Mouse (Mus musculus): ENCODE results near the gene Smok3c. TPM values are rescaled to one million over a fixed set of nuclear protein-coding genes. Genes with fewer than 3 reads are reported as not detected.
"Not testable (repeated sequence)": the region's sequence is repeated elsewhere in the genome, so short reads cannot be mapped to it uniquely, and the experiment has no call there.

Smok3c gene
- polyA plus RNA-seq, 1 experiment from 2014 or later, result not detected

DNA sequence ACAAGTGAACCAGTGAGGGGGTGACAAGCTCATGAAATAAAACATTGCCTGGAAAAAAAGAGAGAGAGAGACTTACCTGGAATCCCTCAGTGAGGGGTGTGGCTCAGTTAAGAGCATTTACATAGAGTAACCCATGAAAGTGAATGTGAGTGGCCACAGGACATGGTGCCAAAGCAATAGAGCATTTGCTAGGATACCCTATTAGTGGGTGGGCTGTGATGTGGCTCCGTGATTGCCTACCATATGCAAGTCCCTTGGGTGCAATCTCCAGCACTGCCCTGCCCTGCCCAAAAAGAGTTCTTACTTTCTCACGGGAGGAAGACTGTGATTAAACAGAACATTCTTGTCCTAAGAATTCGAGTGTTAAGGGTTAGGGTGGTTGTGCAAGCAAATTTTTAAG, 54.1 kb downstream of the Smok3c start:
- ATAC-seq, result no peak
- H3K4me3 ChIP-seq (ENCODE audit: low read depth, low read length), result no peak overlapping the region
- H3K4me1 ChIP-seq (replicated peaks; ENCODE audit: control insufficient read depth, insufficient read depth, low read length), result no peaks in the 10 kb centered on the region
- no peak overlapping the region for H3K4me2 ChIP-seq (replicated peaks; ENCODE audit: low read depth)
- no peak overlapping the region for H3K27ac ChIP-seq (ENCODE audit: low read depth, low read length)
- no peaks in the 10 kb centered on the region for H3K9me3 ChIP-seq (ENCODE audit: control insufficient read depth)
- no peak overlapping the region for H3K9ac ChIP-seq (ENCODE audit: low read depth, low read length)
- no peak for TF ChIP-seq CTCF (IDR thresholded peaks at IDR 0.05; ENCODE audit: low read depth)
- WGBS, result 63% methylated on average over 3 of the region's 3 CpGs
- peaks cover 17% of the 10 kb centered on the region for H3K36me3 ChIP-seq (ENCODE audit: control insufficient read depth, insufficient read depth)
- H3K27me3 ChIP-seq (replicated peaks; ENCODE audit: control insufficient read depth, insufficient read depth, low read length), result no peaks in the 10 kb centered on the region

DNA sequence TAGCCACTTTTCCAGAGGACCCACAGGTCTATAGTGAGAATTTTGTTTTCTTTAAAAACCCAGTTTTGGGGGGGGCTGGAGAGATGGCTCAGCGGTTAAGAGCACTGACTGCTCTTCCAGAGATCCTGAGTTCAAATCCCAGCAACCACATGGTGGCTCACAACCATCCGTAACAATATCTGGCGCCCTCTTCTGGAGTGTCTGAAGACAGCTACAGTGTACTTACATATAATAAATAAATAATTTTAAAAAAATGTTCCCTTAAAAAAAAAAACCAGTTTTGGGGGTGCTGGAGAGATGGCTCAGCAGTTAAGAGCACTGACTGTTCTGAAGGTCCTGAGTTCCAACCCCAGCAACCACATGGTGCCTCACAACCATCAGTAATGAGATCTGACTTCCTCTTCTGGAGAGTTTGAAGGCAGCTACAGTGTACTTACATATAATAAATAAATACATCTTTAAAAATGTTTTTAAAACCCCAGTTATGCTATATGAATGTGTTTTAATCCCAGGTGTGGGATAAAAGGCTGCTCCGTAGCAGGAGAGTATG, 56.9 kb downstream of the Smok3c start:
- H3K9me3 ChIP-seq (ENCODE audit: control insufficient read depth); H3K36me3 ChIP-seq (ENCODE audit: control insufficient read depth, insufficient read depth); H3K27me3 ChIP-seq (replicated peaks; ENCODE audit: control insufficient read depth, insufficient read depth, low read length); H3K4me3 ChIP-seq (ENCODE audit: low read depth, low read length); H3K4me1 ChIP-seq (replicated peaks; ENCODE audit: control insufficient read depth, insufficient read depth, low read length); H3K27ac ChIP-seq (ENCODE audit: low read depth, low read length); H3K9ac ChIP-seq (ENCODE audit: low read depth, low read length); ATAC-seq; H3K4me2 ChIP-seq (replicated peaks; ENCODE audit: low read depth): not testable (repeated sequence)
- 58% methylated on average over 4 of the region's 4 CpGs for WGBS

Other genes with a start within 250 kb of the Smok3c start
- 2.4 and 3.0 TPM in 2 replicates for gene Pilra, start 216.9 kb upstream of the Smok3c start, polyA plus RNA-seq (2015; fragmentation: Nextera tagmentation; extraction: Ambion mirVana)
- 3.5 and 4.3 TPM in 2 replicates for gene Pilrb1, start 195.1 kb upstream of the Smok3c start, polyA plus RNA-seq (2015; fragmentation: Nextera tagmentation; extraction: Ambion mirVana)
- 1.8 and 3.4 TPM in 2 replicates for gene Pilrb2, start 181.4 kb upstream of the Smok3c start, polyA plus RNA-seq (2015; fragmentation: Nextera tagmentation; extraction: Ambion mirVana)
- 119 and 134 TPM in 2 replicates for gene Cyp3a13, start 131.6 kb upstream of the Smok3c start, polyA plus RNA-seq (2015; fragmentation: Nextera tagmentation; extraction: Ambion mirVana)
- gene Gjc3, start 90.1 kb upstream of the Smok3c start, polyA plus RNA-seq (2015; fragmentation: Nextera tagmentation; extraction: Ambion mirVana), result 0.69 and 1.0 TPM in 2 replicates
- gene Azgp1, start 71.7 kb upstream of the Smok3c start, polyA plus RNA-seq (2015; fragmentation: Nextera tagmentation; extraction: Ambion mirVana), result not detected in 2 replicates
- gene Smok3a, start 31.9 kb upstream of the Smok3c start, polyA plus RNA-seq (2015; fragmentation: Nextera tagmentation; extraction: Ambion mirVana), result not detected in 2 replicates
- not detected in 2 replicates for gene Smok3b, start 31.8 kb upstream of the Smok3c start, polyA plus RNA-seq (2015; fragmentation: Nextera tagmentation; extraction: Ambion mirVana)
- gene Zkscan1, start 31.9 kb downstream of the Smok3c start, polyA plus RNA-seq (2015; fragmentation: Nextera tagmentation; extraction: Ambion mirVana), result 5.6 and 6.5 TPM in 2 replicates
- 17.9 and 19.2 TPM in 2 replicates for gene Zscan21, start 63.7 kb downstream of the Smok3c start, polyA plus RNA-seq (2015; fragmentation: Nextera tagmentation; extraction: Ambion mirVana)
- gene Zfp113, start 102.5 kb downstream of the Smok3c start, polyA plus RNA-seq (2015; fragmentation: Nextera tagmentation; extraction: Ambion mirVana), result 4.5 and 6.1 TPM in 2 replicates
- gene Cops6, start 107.9 kb downstream of the Smok3c start, polyA plus RNA-seq (2015; fragmentation: Nextera tagmentation; extraction: Ambion mirVana), result 154 and 161 TPM in 2 replicates
- 4.8 and 5.5 TPM in 2 replicates for gene Ap4m1, start 118.8 kb downstream of the Smok3c start, polyA plus RNA-seq (2015; fragmentation: Nextera tagmentation; extraction: Ambion mirVana)
- gene Mcm7, start 119.2 kb downstream of the Smok3c start, polyA plus RNA-seq (2015; fragmentation: Nextera tagmentation; extraction: Ambion mirVana), result 35.9 and 39.1 TPM in 2 replicates
- 21.8 and 23.5 TPM in 2 replicates for gene Taf6, start 134.3 kb downstream of the Smok3c start, polyA plus RNA-seq (2015; fragmentation: Nextera tagmentation; extraction: Ambion mirVana)
- 12.1 and 13.0 TPM in 2 replicates for gene Cnpy4, start 134.3 kb downstream of the Smok3c start, polyA plus RNA-seq (2015; fragmentation: Nextera tagmentation; extraction: Ambion mirVana)
- gene Mblac1, start 141.1 kb downstream of the Smok3c start, polyA plus RNA-seq (2015; fragmentation: Nextera tagmentation; extraction: Ambion mirVana), result 5.2 and 6.0 TPM in 2 replicates
- 0.07 and 0.12 TPM in 2 replicates for gene Nxpe5, start 172.7 kb downstream of the Smok3c start, polyA plus RNA-seq (2015; fragmentation: Nextera tagmentation; extraction: Ambion mirVana)
- gene Lamtor4, start 202.3 kb downstream of the Smok3c start, polyA plus RNA-seq (2015; fragmentation: Nextera tagmentation; extraction: Ambion mirVana), result 124 and 135 TPM in 2 replicates
- gene BC037034, start 210.8 kb downstream of the Smok3c start, polyA plus RNA-seq (2015; fragmentation: Nextera tagmentation; extraction: Ambion mirVana), result 4.4 and 4.8 TPM in 2 replicates
- 0.63 and 0.65 TPM in 2 replicates for gene Gal3st4, start 219.6 kb downstream of the Smok3c start, polyA plus RNA-seq (2015; fragmentation: Nextera tagmentation; extraction: Ambion mirVana)
- 0.07 TPM in 2 replicates for gene Gm43720, start 226.8 kb downstream of the Smok3c start, polyA plus RNA-seq (2015; fragmentation: Nextera tagmentation; extraction: Ambion mirVana)
- gene Gpc2, start 226.8 kb downstream of the Smok3c start, polyA plus RNA-seq (2015; fragmentation: Nextera tagmentation; extraction: Ambion mirVana), result 1.4 TPM in 2 replicates
- 6.3 and 7.5 TPM in 2 replicates for gene Stag3, start 227.0 kb downstream of the Smok3c start, polyA plus RNA-seq (2015; fragmentation: Nextera tagmentation; extraction: Ambion mirVana)